Mouse (Mus musculus): ENCODE results near the gene Ifih1. TPM values are rescaled to one million over a fixed set of nuclear protein-coding genes. Genes with fewer than 3 reads are reported as not detected.

Gene Ifih1
- total RNA-seq, 2 experiments from 2014 or later: 28.8 to 39.8 TPM

DNA sequence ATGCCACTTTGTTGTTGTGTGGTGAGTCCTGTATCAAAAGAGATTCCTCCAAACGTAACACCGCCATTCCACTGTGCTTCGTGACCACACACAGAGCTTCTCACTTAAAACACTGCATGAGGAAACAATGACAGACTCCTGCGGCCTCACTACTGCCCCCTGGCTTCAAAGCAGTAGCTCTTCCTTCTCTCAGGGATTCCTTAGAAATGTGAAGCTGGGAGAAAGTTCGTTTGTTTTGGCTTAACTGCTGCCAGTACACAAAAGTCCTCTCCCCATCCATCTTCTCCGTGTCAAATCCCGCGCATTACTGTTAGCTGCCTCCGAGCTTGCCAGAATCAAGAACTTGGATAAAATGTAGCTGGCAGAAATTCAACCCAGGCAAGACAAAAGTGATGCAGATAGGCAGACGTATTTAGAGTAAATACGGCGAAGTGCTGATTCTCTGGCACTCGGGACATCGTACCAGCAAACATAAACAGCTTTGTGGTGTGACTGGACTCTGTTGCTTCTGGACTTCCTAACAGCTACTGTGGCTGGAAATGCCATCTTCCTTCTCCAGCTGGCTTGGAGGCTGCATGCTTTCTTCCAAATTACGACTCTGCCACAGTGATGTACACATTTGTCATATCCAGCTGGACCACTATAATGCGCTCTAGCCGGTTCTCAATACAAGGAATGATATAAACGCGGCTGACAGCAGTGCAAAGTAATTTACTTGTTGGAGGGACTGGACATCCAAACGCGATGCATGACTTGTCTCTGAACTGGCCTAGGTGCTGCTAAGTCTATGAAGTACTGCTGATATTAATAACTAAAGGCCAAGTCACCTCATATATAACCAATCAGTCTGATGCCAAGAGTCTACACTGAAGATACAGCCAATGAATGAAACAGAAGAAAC, 2.4 kb downstream of the Ifih1 start:
- peak; percentile 69 for ATAC-seq (replicated peaks; ENCODE audit: low FRiP score, poor library complexity, severe bottlenecking)

DNA sequence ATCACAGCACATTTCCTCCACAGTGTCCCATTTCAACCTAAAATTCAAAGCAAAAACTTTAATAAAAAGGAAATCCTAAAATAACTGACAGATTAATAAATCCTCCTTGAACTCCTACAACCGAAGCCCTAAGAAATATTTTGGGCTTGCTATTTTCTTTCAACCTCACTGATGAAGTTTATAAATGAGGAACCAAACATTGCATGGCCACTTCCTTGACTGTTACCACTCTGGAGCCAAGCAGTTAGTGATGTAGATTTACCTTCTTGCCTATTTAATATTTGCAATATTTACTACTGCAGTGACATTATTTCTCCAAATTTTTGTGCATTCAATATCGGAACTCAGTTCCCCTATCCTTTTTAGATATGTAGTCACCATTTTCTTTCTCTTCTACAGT, 6.2 kb downstream of the Ifih1 start:
- no peak for ATAC-seq (replicated peaks; ENCODE audit: low FRiP score, poor library complexity, severe bottlenecking)

DNA sequence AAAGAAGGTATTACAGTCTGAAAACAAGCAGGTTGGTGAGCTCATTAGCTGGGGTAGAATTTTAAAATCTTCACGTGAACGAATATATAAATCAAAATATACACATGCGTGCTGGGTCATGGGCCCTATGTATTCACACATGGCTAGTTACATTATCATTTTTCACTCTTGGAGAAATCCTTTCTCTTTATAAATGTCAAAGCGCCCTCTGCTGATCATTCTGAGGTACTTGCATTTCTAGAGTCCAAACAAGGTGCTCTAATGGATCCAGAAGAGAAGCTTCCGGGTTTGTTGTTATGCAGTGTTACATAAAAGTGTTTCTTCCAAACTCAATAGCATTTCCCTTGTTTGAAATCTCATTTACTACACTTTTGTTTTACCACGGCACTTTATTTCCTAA, 15.6 kb downstream of the Ifih1 start:
- peak; percentile 79 for ATAC-seq (replicated peaks; ENCODE audit: low FRiP score, poor library complexity, severe bottlenecking)

DNA sequence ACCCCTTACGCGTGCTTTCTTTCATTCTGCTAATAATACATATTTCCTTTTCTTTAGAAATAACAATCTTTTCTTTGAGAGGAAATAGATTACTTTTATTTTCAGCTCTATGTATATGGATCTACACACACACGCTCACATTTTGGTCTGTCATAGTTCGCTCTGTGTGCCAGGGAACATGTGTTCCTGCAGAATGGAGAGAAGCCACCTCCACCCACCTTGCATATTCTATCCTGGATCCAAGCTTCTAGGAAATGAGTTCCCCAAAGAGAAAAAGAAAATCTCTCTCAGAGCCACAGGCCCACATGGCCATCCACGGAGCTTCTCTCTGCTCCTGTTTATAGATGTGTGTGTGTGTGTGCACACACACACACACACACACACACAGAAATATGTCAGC, 17.7 kb downstream of the Ifih1 start:
- no peak for ATAC-seq (replicated peaks; ENCODE audit: low FRiP score, poor library complexity, severe bottlenecking)

DNA sequence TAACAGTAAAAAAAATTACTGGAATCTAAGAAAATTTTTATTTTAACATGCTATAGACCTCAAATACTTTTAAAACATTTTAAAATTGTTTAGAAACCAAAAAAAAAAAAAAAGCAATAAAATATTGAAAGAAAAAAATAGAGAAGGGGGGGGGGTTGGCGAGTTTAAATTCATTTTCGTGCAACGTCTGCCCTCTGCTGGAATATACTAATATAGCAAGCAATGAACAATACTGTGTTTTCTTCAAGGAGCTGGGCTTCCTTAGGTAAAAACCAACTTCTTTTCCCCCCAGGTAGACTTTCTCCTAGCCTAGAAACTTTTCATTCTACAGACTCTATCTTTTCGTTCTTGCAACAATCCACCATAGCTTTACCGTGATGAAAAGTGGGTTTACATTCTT, 18.3 kb downstream of the Ifih1 start:
- peak; percentile 72 for ATAC-seq (replicated peaks; ENCODE audit: low FRiP score, poor library complexity, severe bottlenecking)

DNA sequence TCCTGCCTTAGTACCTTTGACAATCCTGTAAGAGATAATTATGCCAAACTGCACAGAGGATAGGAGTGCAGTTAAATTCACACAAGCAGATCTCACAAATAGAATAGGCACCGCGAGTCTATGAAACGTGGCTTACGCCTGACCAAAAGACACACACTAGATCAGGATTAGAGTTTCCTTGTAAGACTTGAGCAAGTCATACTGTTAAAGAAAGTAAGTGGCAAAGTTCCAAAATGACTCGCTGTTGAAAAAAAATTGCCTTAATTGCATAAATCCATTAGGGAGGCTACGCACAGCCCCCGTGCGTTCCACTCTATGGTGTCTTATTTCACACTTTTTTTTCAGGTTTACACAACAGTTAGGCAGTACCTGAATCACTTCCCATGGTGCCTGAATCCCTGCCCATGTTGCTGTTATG, 23.0 kb downstream of the Ifih1 start:
- ATAC-seq (replicated peaks; ENCODE audit: low FRiP score, poor library complexity, severe bottlenecking): no peak

DNA sequence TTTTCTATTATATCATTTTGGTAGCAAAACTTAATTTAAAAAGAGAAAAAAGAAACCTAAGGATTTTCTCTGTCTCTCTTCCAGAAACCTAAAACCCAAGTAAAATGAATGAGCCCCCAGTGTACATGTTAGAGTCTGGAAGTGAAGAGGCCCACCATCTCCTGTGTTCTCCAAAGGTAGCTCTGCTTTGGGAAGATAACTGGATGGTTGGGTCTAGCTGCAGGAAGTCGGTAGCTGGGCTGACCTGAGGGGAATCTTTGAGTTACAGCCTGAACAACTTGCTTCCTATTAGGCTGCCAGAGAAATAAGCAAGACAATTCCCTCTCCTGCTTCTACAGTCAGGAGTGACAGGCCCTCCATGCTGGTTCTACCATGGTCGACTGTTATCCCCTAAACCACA, 26.4 kb downstream of the Ifih1 start:
- ATAC-seq (replicated peaks; ENCODE audit: low FRiP score, poor library complexity, severe bottlenecking): peak; percentile 47

DNA sequence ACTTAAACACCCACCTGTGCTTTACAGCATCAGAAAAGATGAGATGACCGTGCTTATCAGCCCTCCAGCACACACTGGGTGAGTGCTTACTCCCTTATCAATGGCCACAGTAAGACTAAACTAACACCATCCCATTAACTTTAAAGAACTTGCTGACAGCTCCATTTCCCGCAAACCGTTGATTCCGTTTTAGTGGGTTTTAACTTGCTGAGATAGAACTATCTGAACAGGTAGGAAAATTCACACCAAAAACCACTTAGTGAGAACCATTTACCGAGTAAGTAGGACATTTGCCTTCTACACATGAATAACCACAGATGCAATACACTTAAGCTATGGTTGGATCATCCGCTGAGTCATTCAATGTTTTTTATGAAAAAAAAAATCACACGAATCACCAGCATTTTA, 27.1 kb downstream of the Ifih1 start:
- ATAC-seq (replicated peaks; ENCODE audit: low FRiP score, poor library complexity, severe bottlenecking): peak; percentile 95

DNA sequence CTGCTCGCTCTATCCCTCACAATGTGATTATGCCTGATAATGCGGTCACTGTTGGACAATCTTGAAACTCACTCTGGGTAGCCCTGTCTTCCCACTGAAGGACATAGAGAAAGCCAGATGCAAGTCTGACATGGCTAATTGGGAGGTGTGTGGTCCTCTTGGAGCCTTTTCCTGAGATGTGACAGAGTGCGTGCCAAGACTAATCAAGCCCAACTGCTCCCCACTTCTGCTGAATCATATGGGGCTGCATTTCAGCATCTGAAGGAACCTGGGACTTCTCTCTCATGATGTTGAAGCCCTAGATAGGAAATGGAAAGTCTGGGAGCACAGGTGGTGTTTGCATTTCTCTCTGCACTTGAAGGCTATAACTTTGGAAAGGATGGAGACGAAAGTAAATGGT, 32.9 kb downstream of the Ifih1 start:
- peak; percentile 33; the same call in 1 of the 2 replicates for ATAC-seq (replicated peaks; ENCODE audit: low FRiP score, poor library complexity, severe bottlenecking)

DNA sequence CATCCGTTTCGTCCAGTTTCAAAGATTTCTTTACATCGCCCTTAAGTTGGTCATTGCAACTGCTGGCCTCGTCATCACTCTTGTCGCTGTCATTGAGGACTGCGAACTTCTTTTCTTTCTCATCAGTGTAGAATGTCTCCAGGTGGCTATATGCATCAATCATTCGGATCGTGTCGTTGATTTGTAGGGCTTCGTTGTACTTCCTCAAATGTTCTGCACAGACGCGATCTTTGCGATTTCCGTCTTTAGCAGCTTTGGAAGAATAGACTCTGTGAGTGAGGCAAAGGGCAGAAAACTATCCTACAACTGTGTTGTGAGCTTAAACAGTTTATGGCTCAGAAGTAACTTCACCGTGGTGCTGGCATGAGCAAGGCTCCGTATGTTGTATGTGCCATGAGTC, 39.9 kb downstream of the Ifih1 start:
- ATAC-seq (replicated peaks; ENCODE audit: low FRiP score, poor library complexity, severe bottlenecking): no peak

DNA sequence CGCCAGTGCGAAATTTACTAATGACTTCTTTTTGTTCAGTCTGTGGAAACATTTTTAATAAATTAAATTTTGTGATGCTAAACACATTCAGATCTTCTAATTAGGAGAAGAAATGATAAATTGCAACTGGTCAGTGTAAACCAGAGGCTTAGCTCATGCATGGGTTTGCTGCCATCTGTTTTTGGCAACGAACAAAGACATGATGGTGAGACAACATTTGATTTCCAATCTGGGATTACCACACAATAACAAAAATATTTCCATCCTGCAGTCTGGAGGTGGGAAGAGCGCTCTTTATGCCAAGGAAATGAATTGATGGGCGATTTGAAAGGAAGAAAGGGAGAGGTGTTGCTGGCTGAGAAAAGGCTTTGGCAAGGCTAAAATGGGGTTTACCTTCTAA, 42.5 kb downstream of the Ifih1 start:
- no peak for ATAC-seq (replicated peaks; ENCODE audit: low FRiP score, poor library complexity, severe bottlenecking)

DNA sequence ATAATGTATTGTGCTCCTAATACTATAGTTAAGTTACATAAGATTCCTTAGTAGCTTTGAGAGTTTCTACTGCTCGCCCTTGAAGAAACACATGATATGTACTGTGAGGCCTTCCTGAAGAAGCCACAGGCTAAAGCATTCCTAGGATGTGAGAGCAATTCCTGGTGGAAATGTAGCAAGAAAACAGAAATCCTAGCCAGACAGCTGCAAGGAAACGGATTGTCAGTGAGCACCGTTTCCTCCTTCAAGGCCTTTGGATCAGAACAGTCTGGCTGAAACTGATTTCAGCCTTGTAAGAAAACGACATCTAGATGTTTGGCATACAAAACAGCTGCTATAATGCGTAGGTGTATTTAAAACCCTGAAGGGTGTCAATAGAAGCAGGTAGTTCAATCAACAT, 49.5 kb downstream of the Ifih1 start:
- ATAC-seq (replicated peaks; ENCODE audit: low FRiP score, poor library complexity, severe bottlenecking): 0 out of 2 replicates have a peak, but pooled peaks have one; percentile 13

DNA sequence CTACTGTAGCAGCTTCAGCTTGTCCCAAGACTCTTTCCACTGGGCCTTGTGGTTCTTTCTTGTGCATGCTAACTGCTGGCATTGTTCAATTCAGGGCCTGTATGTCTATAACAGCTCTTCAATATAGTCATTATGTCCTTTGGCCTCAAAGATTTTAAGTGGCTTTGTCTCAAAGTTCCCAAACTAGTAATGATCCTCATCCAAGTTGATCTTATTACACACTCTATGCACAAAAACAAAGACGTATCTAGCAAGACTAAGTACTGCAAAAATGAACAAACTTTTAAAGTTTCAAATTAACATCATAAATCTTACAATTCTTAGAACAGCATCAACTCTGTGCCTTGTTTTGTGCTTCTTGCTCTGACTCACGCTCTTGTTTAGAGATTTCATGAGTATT, 51.6 kb downstream of the Ifih1 start:
- no peak for ATAC-seq (replicated peaks; ENCODE audit: low FRiP score, poor library complexity, severe bottlenecking)

DNA sequence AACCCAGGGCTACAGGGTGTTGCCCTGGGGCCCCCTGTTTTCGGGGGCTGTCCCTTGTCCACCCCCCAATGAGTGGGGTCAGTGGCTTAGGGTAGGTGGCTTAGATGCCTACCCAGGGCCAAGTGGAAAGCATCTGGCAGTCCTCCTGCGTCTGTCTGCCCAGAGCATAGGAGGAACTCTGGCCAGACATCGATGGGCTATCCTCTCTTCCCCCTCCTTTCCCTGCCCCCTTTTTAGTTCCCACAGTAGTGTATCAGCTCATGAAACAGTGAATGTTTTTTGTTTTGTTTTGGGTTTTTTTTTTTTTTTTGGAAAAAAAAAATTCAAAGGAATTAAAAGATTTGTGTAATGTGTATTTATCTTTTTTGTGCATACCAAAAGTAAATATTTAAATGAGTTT, 54.5 kb downstream of the Ifih1 start:
- ATAC-seq (replicated peaks; ENCODE audit: low FRiP score, poor library complexity, severe bottlenecking): no peak

DNA sequence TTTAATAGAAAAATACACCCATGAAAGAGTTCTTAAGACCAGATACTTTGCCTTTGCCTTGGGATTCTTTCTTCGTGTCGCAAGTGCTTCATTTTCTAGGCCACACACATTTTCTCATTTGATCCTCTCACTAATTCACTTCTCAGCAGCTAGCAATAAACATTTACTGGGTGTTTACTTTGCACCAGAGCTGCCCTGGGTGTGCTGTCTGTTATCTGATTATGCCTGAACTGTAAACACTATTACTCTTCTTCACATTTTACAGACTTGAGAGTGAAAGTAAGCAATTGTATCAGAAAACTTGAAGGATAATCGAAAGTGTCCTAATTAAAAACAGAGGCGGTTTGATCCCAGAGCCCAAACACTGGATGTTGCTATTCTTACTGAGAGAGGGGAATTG, 56.7 kb downstream of the Ifih1 start:
- ATAC-seq (replicated peaks; ENCODE audit: low FRiP score, poor library complexity, severe bottlenecking): peak; percentile 88

DNA sequence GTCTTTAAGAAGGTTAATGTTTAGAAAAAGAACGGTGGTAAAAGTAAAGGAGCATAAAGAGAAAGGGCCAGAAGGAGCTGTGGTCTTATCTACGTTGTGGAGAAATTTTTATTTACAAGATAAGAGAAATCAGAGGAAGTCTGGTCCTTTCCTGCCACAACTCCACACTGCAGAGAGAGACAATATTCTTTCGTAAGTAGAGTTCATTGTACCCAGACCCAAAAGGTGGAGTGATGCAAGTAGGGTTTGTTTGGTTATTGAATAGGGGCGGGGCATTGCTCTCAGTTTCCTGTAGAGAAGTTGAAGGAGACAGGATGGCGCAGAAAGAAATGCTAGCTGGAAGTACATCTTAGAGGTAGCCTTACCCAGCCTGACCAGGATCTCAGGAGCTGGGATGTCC, 60.3 kb downstream of the Ifih1 start:
- no peak for ATAC-seq (replicated peaks; ENCODE audit: low FRiP score, poor library complexity, severe bottlenecking)

DNA sequence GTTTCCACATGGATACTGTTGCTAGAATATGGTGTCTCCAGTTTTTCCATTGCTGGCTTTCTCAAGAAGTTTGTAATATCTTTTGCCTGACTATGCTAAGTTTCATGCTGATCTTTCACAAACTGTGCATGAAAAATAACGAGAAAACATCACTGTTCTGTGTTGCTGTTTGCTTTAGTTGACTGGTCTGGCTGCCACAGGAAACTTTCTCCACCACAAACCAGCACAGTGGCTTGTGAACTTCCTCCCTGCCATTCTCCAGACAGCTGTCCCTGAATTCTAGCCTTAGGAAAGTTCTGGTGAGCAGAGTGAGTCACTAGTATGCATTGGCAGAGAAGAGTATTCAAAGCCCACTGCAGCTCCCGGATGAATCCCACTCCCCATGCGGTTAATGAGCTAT, 71.1 kb downstream of the Ifih1 start:
- no peak for ATAC-seq (replicated peaks; ENCODE audit: low FRiP score, poor library complexity, severe bottlenecking)

DNA sequence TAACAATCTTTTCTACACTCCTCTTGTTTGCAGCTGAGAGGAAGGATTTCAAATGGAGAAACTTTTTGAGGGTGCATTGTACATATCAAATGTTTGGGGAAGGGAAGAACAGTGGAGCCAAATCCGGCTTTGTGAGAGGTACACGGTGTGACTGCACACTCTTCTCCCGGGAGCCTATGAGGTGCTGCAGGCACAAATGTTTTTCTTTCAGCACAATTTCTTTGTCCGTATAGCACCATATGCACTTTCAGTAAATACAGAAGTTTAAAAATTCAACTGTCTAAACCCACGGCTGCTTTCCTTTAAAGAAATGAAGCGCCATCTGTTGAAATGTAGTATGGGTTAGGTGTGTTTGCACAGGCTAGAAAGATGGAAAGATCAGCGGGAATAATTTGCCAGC, 71.8 kb downstream of the Ifih1 start:
- no peak for ATAC-seq (replicated peaks; ENCODE audit: low FRiP score, poor library complexity, severe bottlenecking)

DNA sequence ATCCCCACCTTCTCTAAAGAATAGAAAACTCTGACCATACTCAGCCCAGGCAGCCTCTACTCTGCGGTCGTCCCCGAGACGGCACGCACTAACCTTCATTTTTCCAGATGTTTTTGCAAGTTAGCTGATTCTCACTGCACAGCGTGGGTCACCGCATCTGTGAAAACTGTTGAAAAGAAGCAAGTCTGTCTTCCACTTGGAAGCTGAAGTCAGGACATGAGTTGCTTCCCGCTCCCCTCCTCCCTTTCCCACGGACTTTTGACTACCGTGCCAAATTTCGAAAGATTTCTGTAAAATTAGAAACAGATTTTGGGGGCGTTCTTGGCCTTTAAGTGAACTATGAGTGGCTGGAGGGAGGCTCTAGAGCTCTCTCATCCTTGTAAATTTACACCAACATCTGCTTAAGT, 72.3 kb downstream of the Ifih1 start, which contains the start of gene Fap:
Gene Fap (minus strand): TSS at position 323 of the 407 bp plus-strand sequence.
- no peak for ATAC-seq (replicated peaks; ENCODE audit: low FRiP score, poor library complexity, severe bottlenecking)

DNA sequence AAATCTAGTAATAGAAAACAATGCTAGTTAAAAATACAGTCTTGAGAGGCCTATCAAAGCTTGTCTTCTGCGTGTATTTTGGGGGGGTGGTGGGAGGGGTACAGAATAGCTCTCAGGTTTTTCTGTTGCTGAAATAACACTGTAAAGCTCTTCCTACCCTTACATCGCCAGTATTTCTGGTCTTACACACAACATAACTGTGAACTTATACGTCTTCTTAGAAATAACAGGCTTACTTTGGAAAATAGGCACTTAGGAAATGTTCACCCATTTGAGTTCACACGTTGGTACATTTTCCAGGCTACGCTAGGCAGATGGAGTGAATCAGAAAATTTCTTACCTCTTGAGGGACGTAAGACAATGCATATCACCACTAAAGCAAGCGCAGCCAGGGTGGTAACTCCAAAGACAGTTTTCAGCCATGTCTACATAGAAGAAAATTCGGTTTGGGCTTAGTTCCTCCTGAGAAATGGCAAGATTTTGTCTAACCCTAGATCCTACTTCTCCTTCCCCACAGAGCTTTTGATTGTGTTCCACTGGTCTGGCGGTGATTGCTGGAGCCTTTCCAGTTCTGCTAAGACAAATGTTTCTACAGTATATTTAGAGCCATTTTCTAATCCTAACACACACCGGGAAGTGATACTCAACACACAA, 72.8 kb downstream of the Ifih1 start:
- ATAC-seq (replicated peaks; ENCODE audit: low FRiP score, poor library complexity, severe bottlenecking): no peak

DNA sequence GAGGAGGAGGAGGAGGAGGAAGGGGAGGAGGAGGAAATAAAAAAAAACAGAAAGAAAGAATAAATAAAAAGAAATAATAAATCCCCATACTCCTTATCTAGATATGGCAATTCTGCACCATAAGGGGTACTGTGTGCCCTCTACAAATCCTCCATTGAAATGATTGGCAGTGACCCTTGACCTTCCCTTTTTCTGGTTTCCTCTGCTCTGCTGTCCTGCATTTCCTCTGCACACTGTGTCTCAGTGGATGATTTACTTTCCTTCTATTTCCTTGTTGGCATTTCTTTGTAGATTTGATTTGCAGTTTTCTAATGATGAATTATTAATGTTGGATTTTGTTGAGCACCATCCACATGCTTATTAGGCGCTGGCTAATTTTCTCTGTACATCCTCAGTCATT, 81.4 kb downstream of the Ifih1 start:
- no peak for ATAC-seq (replicated peaks; ENCODE audit: low FRiP score, poor library complexity, severe bottlenecking)

Data from erythroblast, adult 5-6 weeks (primary cell).